Mouse (Mus musculus) erythroblast, embryonic 14.5 days (primary cell): Measurements from ENCODE around the gene Pole.

Experiments used
- GATA1 ChIP-seq: IDR thresholded peaks from 2 replicates; pipeline ENCODE4 v1.6.1; 2012; ENCODE audit warnings: low read length, inconsistent platforms, mixed read lengths
- TAL1 ChIP-seq: IDR thresholded peaks from 3 replicates; pipeline ENCODE4 v1.6.1; 2012; ENCODE audit warnings: low read length, inconsistent platforms, mixed read lengths

GRCm38 (mm10) chr5:110285156-110285555 lies 950 bp upstream of the Pole start:
- TF ChIP-seq TAL1 (no peak), GATA1 (no peak)
